Mouse (Mus musculus) lung, postnatal 0 days (tissue): ENCODE data around the gene 4833439L19Rik.

ENCODE experiments used
- CTCF ChIP-seq: IDR thresholded peaks from 2 replicates; pipeline ENCODE4 v1.5.1; 2016; ENCODE audit warnings: antibody characterized with exemption, mild to moderate bottlenecking
- EP300 ChIP-seq: IDR thresholded peaks from 2 replicates; pipeline ENCODE4 v1.6.1; 2016; ENCODE audit warnings: antibody characterized with exemption, mild to moderate bottlenecking, control low read depth

- TF ChIP-seq CTCF (no peak), EP300 (no peak)
Measured at GRCm38 (mm10) chr13:54571637-54572036, 6.4 kb upstream of the 4833439L19Rik start.
